Mouse (Mus musculus): ENCODE measurements around the gene Cdk5rap2.

- no peak for TF ChIP-seq ZNF384 (IDR thresholded peaks at IDR 0.05; ENCODE audit: low read depth, low read length)
- no peak for TF ChIP-seq HCFC1 (IDR thresholded peaks at IDR 0.05; ENCODE audit: borderline replicate concordance, insufficient read depth, low read length)
- TF ChIP-seq MAFK (IDR thresholded peaks at IDR 0.05; ENCODE audit: insufficient read depth, low read depth, low read length), result no peak
- TF ChIP-seq CHD2 (IDR thresholded peaks at IDR 0.05; ENCODE audit: low read depth, low read length), result no peak
These were observed 132.2 kb downstream of the Cdk5rap2 start for GRCm38 (mm10) chr4:70278057-70278456.
